Mouse (Mus musculus) embryonic facial prominence, embryonic 13.5 days (tissue): ENCODE data around the gene Srsf11. TPM values are rescaled to one million over a fixed set of nuclear protein-coding genes. Genes with fewer than 3 reads are reported as not detected.

Experiments used
- ATAC-seq: fragments of 200-750 bp; cut with Nextera tagmentation; 2 replicates; pipeline ENCODE4 v1.8.0; 2017; ENCODE audit warnings: low read depth; ENCODE audit not compliant: insufficient number of reproducible peaks, insufficient read depth, low FRiP score, low TSS enrichment
- H3K27ac ChIP-seq: fragments of 300-500 bp; sonication (generic); 2 replicates; pipeline ENCODE4 v1.5.1; 2015; ENCODE audit warnings: moderate library complexity, mild to moderate bottlenecking, inconsistent platforms
- H3K27me3 ChIP-seq: fragments of 300-500 bp; sonication (generic); 2 replicates; pipeline ENCODE4 v1.6.1; 2015; ENCODE audit warnings: mild to moderate bottlenecking, inconsistent platforms
- H3K36me3 ChIP-seq: fragments of 300-500 bp; sonication (generic); 2 replicates; pipeline ENCODE4 v1.6.1; 2015; ENCODE audit warnings: mild to moderate bottlenecking, inconsistent platforms
- H3K4me1 ChIP-seq: fragments of 300-500 bp; sonication (generic); 2 replicates; pipeline ENCODE4 v1.6.1; 2015; ENCODE audit warnings: inconsistent platforms
- H3K4me2 ChIP-seq: fragments of 300-500 bp; sonication (generic); 2 replicates; pipeline ENCODE4 v1.6.1; 2015; ENCODE audit warnings: moderate library complexity, mild to moderate bottlenecking, inconsistent platforms
- H3K4me3 ChIP-seq: fragments of 300-500 bp; sonication (generic); 2 replicates; pipeline ENCODE4 v1.5.1; 2015; ENCODE audit warnings: mild to moderate bottlenecking, inconsistent platforms
- H3K9ac ChIP-seq: fragments of 300-500 bp; sonication (generic); 2 replicates; pipeline ENCODE4 v1.6.1; 2015; ENCODE audit warnings: mild to moderate bottlenecking, inconsistent platforms
- H3K9me3 ChIP-seq: fragments of 300-500 bp; sonication (generic); 2 replicates; pipeline ENCODE4 v1.6.1; 2016; ENCODE audit warnings: inconsistent platforms
- WGBS: fragments of 180-500 bp; shearing (Covaris S2); methylation state at CpG from one replicate; pipeline ENCODE4 v1.1.7; 2015; ENCODE audit warnings: mixed read lengths; 5-methylcytosine and 5-hydroxymethylcytosine counted together
- polyA plus RNA-seq: library from polyadenylated mRNA; unstranded; fragments of >200 nt; fragmentation: Nextera tagmentation; extraction: Ambion mirVana; gene quantifications from 2 replicates; pipeline ENCODE4 v1.2.1, GENCODE M21; 2015

The Srsf11 gene
- polyA plus RNA-seq, result 345 and 369 TPM in 2 replicates

- Histone ChIP-seq H3K9ac (peak within 1 kb of the TSS; percentile 95), H3K4me3 (peak within 1 kb of the TSS; percentile 91), H3K9me3 (no peaks in the 10 kb centered on the region), H3K27ac (peak within 1 kb of the TSS; percentile 86), H3K27me3 (no peaks in the 10 kb centered on the region), H3K4me2 (peak within 1 kb of the TSS; percentile 71), H3K4me1 (peaks cover 31% of the 10 kb centered on the region), H3K36me3 (no peaks in the 10 kb centered on the region)
- under 1% methylated on average over 55 of the region's 55 CpGs for WGBS
- ATAC-seq, result peak; percentile 93
Observed at GRCm38 (mm10) chr3:158036329-158036988, at the start of gene Srsf11, which contains the start of gene Lrrc40. Srsf11 (minus strand) TSS chr3:158036639. Lrrc40 (plus strand) TSS chr3:158036662.

- Histone ChIP-seq H3K4me2 (no peak overlapping the region), H3K36me3 (no peaks in the 10 kb centered on the region), H3K4me3 (no peak overlapping the region), H3K27ac (no peak overlapping the region), H3K4me1 (no peaks in the 10 kb centered on the region), H3K9me3 (no peaks in the 10 kb centered on the region), H3K27me3 (no peaks in the 10 kb centered on the region), H3K9ac (no peak overlapping the region)
- no peak for ATAC-seq
- WGBS, result 68% methylated on average over 5 of the region's 5 CpGs
Observed at GRCm38 (mm10) chr3:158077828-158078227, 41.4 kb upstream of the Srsf11 start.

- H3K4me1 ChIP-seq, result no peaks in the 10 kb centered on the region
- H3K9ac ChIP-seq, result no peak overlapping the region
- H3K27me3 ChIP-seq, result no peaks in the 10 kb centered on the region
- H3K4me2 ChIP-seq, result no peak overlapping the region
- H3K27ac ChIP-seq, result no peak overlapping the region
- WGBS, result 41% methylated on average over 1 of the region's 1 CpGs
- H3K4me3 ChIP-seq, result no peak overlapping the region
- H3K9me3 ChIP-seq, result no peaks in the 10 kb centered on the region
- no peaks in the 10 kb centered on the region for H3K36me3 ChIP-seq
- ATAC-seq, result no peak
Observed at GRCm38 (mm10) chr3:158077380-158077772, 40.9 kb upstream of the Srsf11 start.

GRCm38 (mm10) chr3:158076685-158077379 is 40.4 kb upstream of the Srsf11 start:
- WGBS, result 43% methylated on average over 4 of the region's 4 CpGs
- no peaks in the 10 kb centered on the region for H3K27me3 ChIP-seq
- H3K4me3 ChIP-seq, result no peak overlapping the region
- H3K4me2 ChIP-seq, result no peak overlapping the region
- no peaks in the 10 kb centered on the region for H3K36me3 ChIP-seq
- no peak overlapping the region for H3K9ac ChIP-seq
- no peak for ATAC-seq
- no peak overlapping the region for H3K27ac ChIP-seq
- no peaks in the 10 kb centered on the region for H3K4me1 ChIP-seq
- H3K9me3 ChIP-seq, result no peaks in the 10 kb centered on the region

- Histone ChIP-seq H3K4me1 (no peaks in the 10 kb centered on the region), H3K27ac (no peak overlapping the region), H3K27me3 (no peaks in the 10 kb centered on the region), H3K4me2 (no peak overlapping the region), H3K36me3 (no peaks in the 10 kb centered on the region), H3K9ac (no peak overlapping the region), H3K4me3 (no peak overlapping the region), H3K9me3 (no peaks in the 10 kb centered on the region)
- 82% methylated on average over 2 of the region's 2 CpGs for WGBS
- ATAC-seq, result no peak
Observed at GRCm38 (mm10) chr3:158075004-158075403, 38.6 kb upstream of the Srsf11 start.

- no peaks in the 10 kb centered on the region for H3K27me3 ChIP-seq
- H3K9ac ChIP-seq, result no peak overlapping the region
- WGBS, result 31% methylated on average over 9 of the region's 9 CpGs
- H3K36me3 ChIP-seq, result peaks cover 20% of the 10 kb centered on the region
- no peak for ATAC-seq
- no peak overlapping the region for H3K4me3 ChIP-seq
- H3K9me3 ChIP-seq, result no peaks in the 10 kb centered on the region
- no peak overlapping the region for H3K4me2 ChIP-seq
- H3K4me1 ChIP-seq, result peaks cover 5% of the 10 kb centered on the region; the same call in 1 of the 2 replicates
- H3K27ac ChIP-seq, result no peak overlapping the region
Observed at GRCm38 (mm10) chr3:158068613-158069263, 32.3 kb upstream of the Srsf11 start.

- Histone ChIP-seq H3K4me2 (no peak overlapping the region), H3K9me3 (no peaks in the 10 kb centered on the region), H3K27ac (no peak overlapping the region), H3K9ac (no peak overlapping the region), H3K4me1 (peaks cover 5% of the 10 kb centered on the region; the same call in 1 of the 2 replicates), H3K27me3 (no peaks in the 10 kb centered on the region), H3K4me3 (no peak overlapping the region), H3K36me3 (peaks cover 20% of the 10 kb centered on the region)
- no peak for ATAC-seq
- WGBS, result 78% methylated on average over 7 of the region's 7 CpGs
Observed at GRCm38 (mm10) chr3:158067916-158068315, 31.5 kb upstream of the Srsf11 start.

GRCm38 (mm10) chr3:158065256-158065655 is 28.8 kb upstream of the Srsf11 start:
- Histone ChIP-seq H3K4me1 (peaks cover 5% of the 10 kb centered on the region; the same call in 1 of the 2 replicates), H3K9me3 (no peaks in the 10 kb centered on the region), H3K36me3 (peaks cover 20% of the 10 kb centered on the region), H3K4me3 (no peak overlapping the region), H3K4me2 (no peak overlapping the region), H3K27me3 (no peaks in the 10 kb centered on the region), H3K9ac (no peak overlapping the region), H3K27ac (no peak overlapping the region)
- ATAC-seq, result no peak
- WGBS, result 87% methylated on average over 2 of the region's 2 CpGs

GRCm38 (mm10) chr3:158061811-158062523 is 25.5 kb upstream of the Srsf11 start:
- ATAC-seq, result no peak
- Histone ChIP-seq H3K36me3 (peaks cover 42% of the 10 kb centered on the region), H3K4me2 (no peak overlapping the region), H3K27ac (no peak overlapping the region), H3K4me1 (no peaks in the 10 kb centered on the region), H3K9ac (no peak overlapping the region), H3K27me3 (no peaks in the 10 kb centered on the region), H3K9me3 (no peaks in the 10 kb centered on the region), H3K4me3 (no peak overlapping the region)
- 91% methylated on average over 5 of the region's 5 CpGs for WGBS

- ATAC-seq, result no peak
- WGBS, result 89% methylated on average over 2 of the region's 2 CpGs
Observed at GRCm38 (mm10) chr3:158060621-158061291, 24.3 kb upstream of the Srsf11 start.

GRCm38 (mm10) chr3:158049508-158049907 is 13.1 kb upstream of the Srsf11 start:
- 85% methylated on average over 2 of the region's 2 CpGs for WGBS
- H3K9ac ChIP-seq, result no peak overlapping the region
- H3K4me3 ChIP-seq, result no peak overlapping the region
- peaks cover 23% of the 10 kb centered on the region for H3K36me3 ChIP-seq
- H3K27me3 ChIP-seq, result no peaks in the 10 kb centered on the region
- ATAC-seq, result no peak
- H3K4me1 ChIP-seq, result no peaks in the 10 kb centered on the region
- H3K27ac ChIP-seq, result no peak overlapping the region
- H3K9me3 ChIP-seq, result no peaks in the 10 kb centered on the region
- no peak overlapping the region for H3K4me2 ChIP-seq

More at GRCm38 (mm10) chr3:158060621-158061291, 24.3 kb upstream of the Srsf11 start:
- Histone ChIP-seq H3K27ac (no peak overlapping the region), H3K4me2 (no peak overlapping the region), H3K4me1 (no peaks in the 10 kb centered on the region), H3K4me3 (no peak overlapping the region), H3K9me3 (no peaks in the 10 kb centered on the region), H3K27me3 (no peaks in the 10 kb centered on the region), H3K9ac (no peak overlapping the region), H3K36me3 (peaks cover 50% of the 10 kb centered on the region)
